Mouse (Mus musculus) lung, postnatal 0 days (tissue): ENCODE results near the gene Nid2.

Experiments
- CTCF ChIP-seq: IDR thresholded peaks from 2 replicates; pipeline ENCODE4 v1.5.1; 2016; ENCODE audit warnings: antibody characterized with exemption, mild to moderate bottlenecking
- EP300 ChIP-seq: IDR thresholded peaks from 2 replicates; pipeline ENCODE4 v1.6.1; 2016; ENCODE audit warnings: antibody characterized with exemption, mild to moderate bottlenecking, control low read depth

- TF ChIP-seq CTCF (no peak), EP300 (peak; percentile 77)
Measured at GRCm38 (mm10) chr14:19733490-19734282, 17.4 kb upstream of the Nid2 start.
